Mouse (Mus musculus) thymus, adult 2 months (tissue): ENCODE results near the gene Eva1b. TPM values are rescaled to one million over a fixed set of nuclear protein-coding genes. Genes with fewer than 3 reads are reported as not detected.

ENCODE experiments used
- DNase-seq: peaks from one replicate; pipeline ENCODE4 v3.0.0; 2021
- H3K27ac ChIP-seq: fragments of 200-500 bp; 2 replicates; pipeline ENCODE4 v1.5.1; 2012; ENCODE audit warnings: low read length, control low read depth; ENCODE audit not compliant: control insufficient read depth, insufficient read depth
- H3K27me3 ChIP-seq: fragments of 200-500 bp; 2 replicates; pipeline ENCODE4 v1.6.1; 2012; ENCODE audit warnings: mild to moderate bottlenecking, low read length, moderate library complexity, mixed read lengths; ENCODE audit not compliant: control insufficient read depth, insufficient read depth
- H3K36me3 ChIP-seq: fragments of 200-500 bp; 2 replicates; pipeline ENCODE4 v1.6.1; 2012; ENCODE audit warnings: mild to moderate bottlenecking, low read length, moderate library complexity; ENCODE audit not compliant: control insufficient read depth, insufficient read depth
- H3K4me1 ChIP-seq: fragments of 200-500 bp; replicated peaks from 2 replicates; pipeline ENCODE4 v1.6.1; 2012; ENCODE audit warnings: low read length; ENCODE audit not compliant: control insufficient read depth, insufficient read depth
- H3K4me3 ChIP-seq: fragments of 200-500 bp; 2 replicates; pipeline ENCODE4 v1.5.1; 2012; ENCODE audit warnings: mild to moderate bottlenecking, low read length, control low read depth, moderate library complexity; ENCODE audit not compliant: control insufficient read depth, insufficient read depth
- CTCF ChIP-seq: fragments of 200-500 bp; IDR thresholded peaks from 2 replicates; pipeline ENCODE4 v1.5.1; 2012; ENCODE audit warnings: mild to moderate bottlenecking, control low read depth, low read length, moderate library complexity, borderline replicate concordance; ENCODE audit not compliant: control insufficient read depth, poor library complexity, insufficient read depth; ENCODE audit errors: extremely low read depth
- POLR2A ChIP-seq: fragments of 200-500 bp; IDR thresholded peaks from 2 replicates; pipeline ENCODE4 v1.6.1; 2012; ENCODE audit warnings: mild to moderate bottlenecking, low read length, control low read depth, moderate library complexity; ENCODE audit not compliant: control insufficient read depth, poor library complexity, insufficient read depth; ENCODE audit errors: extremely low read depth
- WGBS: fragments of 180-500 bp; shearing (Covaris S2); methylation state at CpG from one replicate; pipeline ENCODE4 v1.1.7; 2018; 5-methylcytosine and 5-hydroxymethylcytosine counted together
- polyA plus RNA-seq: library from polyadenylated mRNA; depleted of rRNA; stranded (reverse); fragments of >200 nt; gene quantifications from 2 replicates; pipeline ENCODE4 v1.2.3, GENCODE M21; 2012; rRNA removed

The Eva1b gene
- polyA plus RNA-seq: 94.3 and 95.2 TPM in 2 replicates

GRCm38 (mm10) chr4:126147533-126148160 lies at the start of gene Eva1b:
TSS of gene Eva1b (plus strand) at chr4:126147744.
- peaks cover 24% of the 10 kb centered on the region for H3K4me1 ChIP-seq
- no peaks in the 10 kb centered on the region for H3K27me3 ChIP-seq
- WGBS: 59% methylated on average over 24 of the region's 24 CpGs
- peak within 1 kb of the TSS; percentile 73 for H3K4me3 ChIP-seq
- H3K27ac ChIP-seq: no peak within 1 kb of the TSS
- 0 out of 2 replicates have a peak, but pooled peaks have one; percentile 8 for TF ChIP-seq CTCF
- TF ChIP-seq POLR2A: no peak
- H3K36me3 ChIP-seq: no peaks in the 10 kb centered on the region
- peak; percentile 19 for DNase-seq

GRCm38 (mm10) chr4:126099365-126099764 lies 48.2 kb upstream of the Eva1b start:
- no peak for TF ChIP-seq POLR2A
- TF ChIP-seq CTCF: no peak
- Histone ChIP-seq H3K4me1 (peaks cover 16% of the 10 kb centered on the region), H3K36me3 (no peaks in the 10 kb centered on the region), H3K4me3 (no peak overlapping the region), H3K27ac (no peak overlapping the region), H3K27me3 (no peaks in the 10 kb centered on the region)
- DNase-seq: no peak
- 98% methylated on average over 3 of the region's 3 CpGs for WGBS

- DNase-seq: no peak
- no peaks in the 10 kb centered on the region for H3K27me3 ChIP-seq
- no peak overlapping the region for H3K4me3 ChIP-seq
- WGBS: 95% methylated on average over 3 of the region's 3 CpGs
- no peaks in the 10 kb centered on the region for H3K36me3 ChIP-seq
- no peak overlapping the region for H3K27ac ChIP-seq
- no peak for TF ChIP-seq POLR2A
- no peak for TF ChIP-seq CTCF
- H3K4me1 ChIP-seq: peaks cover 20% of the 10 kb centered on the region
These were observed 46.8 kb upstream of the Eva1b start for GRCm38 (mm10) chr4:126100764-126101163.

GRCm38 (mm10) chr4:126102061-126102841 lies 45.3 kb upstream of the Eva1b start:
- Histone ChIP-seq H3K27me3 (no peaks in the 10 kb centered on the region), H3K4me1 (peaks cover 16% of the 10 kb centered on the region), H3K27ac (no peak overlapping the region), H3K4me3 (no peak overlapping the region), H3K36me3 (no peaks in the 10 kb centered on the region)
- WGBS: 81% methylated on average over 7 of the region's 7 CpGs
- TF ChIP-seq CTCF: no peak
- TF ChIP-seq POLR2A: no peak
- DNase-seq: no peak

GRCm38 (mm10) chr4:126103057-126103581 lies 44.4 kb upstream of the Eva1b start:
- WGBS: 2% methylated on average over 15 of the region's 15 CpGs
- Histone ChIP-seq H3K4me3 (peak overlapping the region; percentile 47), H3K27ac (peak overlapping the region; percentile 33; the same call in 1 of the 2 replicates), H3K27me3 (no peaks in the 10 kb centered on the region), H3K36me3 (no peaks in the 10 kb centered on the region), H3K4me1 (peaks cover 12% of the 10 kb centered on the region)
- TF ChIP-seq CTCF: no peak
- TF ChIP-seq POLR2A: no peak
- peak; percentile 54 for DNase-seq

- Histone ChIP-seq H3K4me1 (peaks cover 12% of the 10 kb centered on the region), H3K4me3 (peak within 1 kb of the TSS; percentile 72), H3K36me3 (no peaks in the 10 kb centered on the region), H3K27me3 (no peaks in the 10 kb centered on the region), H3K27ac (peak within 1 kb of the TSS; percentile 33; the same call in 1 of the 2 replicates)
- peak; percentile 95 for DNase-seq
- 2% methylated on average over 34 of the region's 34 CpGs for WGBS
- TF ChIP-seq POLR2A (peak; percentile 85), CTCF (peak; percentile 65; the same call in 1 of the 2 replicates)
These were observed 43.9 kb upstream of the Eva1b start, which contains the start of gene Stk40 for GRCm38 (mm10) chr4:126103590-126104068. TSS of gene Stk40 (plus strand) at chr4:126103957.
